Mouse (Mus musculus) forelimb bud, embryonic 11.5 days (tissue): ENCODE data around the gene Spata1.

ENCODE experiments used
- DNase-seq: peaks from one replicate; pipeline ENCODE4 v3.0.0-alpha.2; 2012; ENCODE audit warnings: low read depth, low spot score

Spata1 gene

GRCm38 (mm10) chr3:146499431-146500002 is at the start of gene Spata1, which contains the start of gene Gng5:
Gene Spata1, minus strand, starts transcription at chr3:146499753.
Gene Gng5, plus strand, starts transcription at chr3:146499807.
- peak; percentile 87 for DNase-seq

GRCm38 (mm10) chr3:146543632-146544031 is 44.1 kb upstream of the Spata1 start:
- no peak for DNase-seq

- DNase-seq = no peak
These were observed 41.1 kb upstream of the Spata1 start for GRCm38 (mm10) chr3:146540521-146541273.

GRCm38 (mm10) chr3:146534986-146535385 is 35.4 kb upstream of the Spata1 start:
- no peak for DNase-seq

GRCm38 (mm10) chr3:146528335-146528734 is 28.8 kb upstream of the Spata1 start:
- no peak for DNase-seq

- no peak for DNase-seq
These were observed 22.1 kb upstream of the Spata1 start for GRCm38 (mm10) chr3:146521652-146522020.

GRCm38 (mm10) chr3:146520798-146521651 is 21.5 kb upstream of the Spata1 start, which contains the start of gene Rpf1:
Gene Rpf1, minus strand, starts transcription at chr3:146521429.
- peak; percentile 92 for DNase-seq

- DNase-seq = no peak
These were observed 20.8 kb upstream of the Spata1 start for GRCm38 (mm10) chr3:146520226-146520797.

GRCm38 (mm10) chr3:146506711-146507110 is 7.2 kb upstream of the Spata1 start:
- DNase-seq = no peak

- DNase-seq = no peak
These were observed 2.1 kb upstream of the Spata1 start for GRCm38 (mm10) chr3:146501601-146502123.

GRCm38 (mm10) chr3:146500810-146501201 is 1.3 kb upstream of the Spata1 start:
- no peak for DNase-seq

- DNase-seq = peak; percentile 53
These were observed 653 bp upstream of the Spata1 start for GRCm38 (mm10) chr3:146500003-146500809.

- peak; percentile 32 for DNase-seq
These were observed 564 bp downstream of the Spata1 start for GRCm38 (mm10) chr3:146498989-146499388.

- DNase-seq = no peak
These were observed 4.6 kb downstream of the Spata1 start for GRCm38 (mm10) chr3:146494941-146495340.

- DNase-seq = no peak
These were observed 13.1 kb downstream of the Spata1 start for GRCm38 (mm10) chr3:146486464-146486863.

- no peak for DNase-seq
These were observed 17.5 kb downstream of the Spata1 start for GRCm38 (mm10) chr3:146482044-146482443.

- DNase-seq = no peak
These were observed 25.1 kb downstream of the Spata1 start for GRCm38 (mm10) chr3:146474428-146474827.

- no peak for DNase-seq
These were observed 25.8 kb downstream of the Spata1 start for GRCm38 (mm10) chr3:146473741-146474140.

GRCm38 (mm10) chr3:146472657-146473056 is 26.9 kb downstream of the Spata1 start:
- no peak for DNase-seq

GRCm38 (mm10) chr3:146469226-146469625 is 30.3 kb downstream of the Spata1 start:
- DNase-seq = no peak

- no peak for DNase-seq
These were observed 36.6 kb downstream of the Spata1 start for GRCm38 (mm10) chr3:146462939-146463338.
